Mouse (Mus musculus) right cerebral cortex, postnatal 36 days (tissue): Measurements from ENCODE around the gene Zbtb8a.
"Not testable (repeated sequence)": the region's sequence is repeated elsewhere in the genome, so short reads cannot be mapped to it uniquely, and the experiment has no call there.

Experiments used
- DNase-seq, 2 experiments: peaks; one replicate each; pipeline ENCODE4 v3.0.0; 2022; ENCODE audit warnings: low spot score in 2 of 2, mixed read lengths in 1 of 2

Gene Zbtb8a

DNA sequence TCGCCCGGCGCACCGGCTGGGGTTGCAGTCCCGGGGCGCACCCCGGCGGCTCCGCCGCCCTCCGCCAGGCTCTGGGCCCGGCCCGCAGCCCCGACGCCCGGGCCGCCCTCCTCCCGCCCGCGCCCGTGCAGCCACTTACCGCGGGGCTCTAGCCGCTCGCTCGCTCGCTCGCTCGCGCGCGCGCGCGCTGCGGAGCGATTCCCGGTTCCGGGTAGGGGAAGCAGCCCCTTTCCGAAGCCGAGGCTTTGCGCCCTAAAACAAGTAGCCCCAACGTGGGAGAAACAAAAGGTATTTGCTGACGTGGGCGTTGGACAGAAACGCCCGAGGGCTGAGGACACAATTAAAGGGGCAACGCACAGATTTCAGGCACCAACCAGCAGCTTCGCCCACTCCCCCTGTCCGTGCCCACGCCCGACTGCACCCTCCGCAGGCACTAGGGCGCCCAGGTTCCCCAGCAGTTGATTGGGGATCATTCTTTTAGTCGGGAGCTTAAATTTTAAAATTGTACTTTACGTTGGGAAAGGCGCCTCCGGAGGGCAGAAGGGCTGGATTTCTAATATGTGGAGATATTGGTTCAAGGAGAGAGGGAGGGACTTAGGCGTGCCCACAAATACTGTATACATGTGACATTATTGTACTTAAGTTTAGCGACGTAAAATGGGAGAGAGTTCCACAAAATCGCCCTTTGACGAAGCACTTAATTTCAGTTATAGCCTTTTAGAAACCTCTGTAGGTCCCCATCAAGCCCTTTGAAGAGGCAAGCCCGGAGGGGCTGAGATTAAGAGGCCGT, at the start of gene Zbtb8a:
Zbtb8a (minus strand) TSS at position 516 of the 790 bp plus-strand sequence.
- DNase-seq = no peak

- no peak for DNase-seq
Observed at GRCm38 (mm10) chr4:129418321-129418720, 40.4 kb upstream of the Zbtb8a start.

- no peak for DNase-seq
Observed at GRCm38 (mm10) chr4:129416478-129416877, 38.6 kb upstream of the Zbtb8a start.

DNA sequence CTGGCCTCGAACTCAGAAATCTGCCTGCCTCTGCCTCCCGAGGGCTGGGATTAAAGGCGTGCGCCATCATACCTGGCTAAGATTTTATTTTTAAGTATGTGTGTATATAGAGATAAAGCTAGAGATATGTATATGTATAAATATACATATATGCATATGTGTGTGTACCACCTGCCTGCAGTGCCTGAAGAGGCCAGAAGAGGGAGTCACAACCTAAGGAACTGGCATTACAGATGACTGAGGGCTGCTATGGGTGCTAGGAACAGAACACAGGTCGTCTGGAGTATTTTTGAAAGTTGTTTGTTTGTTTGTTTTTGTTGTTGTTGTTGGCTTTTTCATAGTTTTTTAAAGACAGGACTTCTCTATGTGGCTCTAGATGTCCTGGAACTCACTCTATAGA, 38.0 kb upstream of the Zbtb8a start:
- DNase-seq = no peak

DNA sequence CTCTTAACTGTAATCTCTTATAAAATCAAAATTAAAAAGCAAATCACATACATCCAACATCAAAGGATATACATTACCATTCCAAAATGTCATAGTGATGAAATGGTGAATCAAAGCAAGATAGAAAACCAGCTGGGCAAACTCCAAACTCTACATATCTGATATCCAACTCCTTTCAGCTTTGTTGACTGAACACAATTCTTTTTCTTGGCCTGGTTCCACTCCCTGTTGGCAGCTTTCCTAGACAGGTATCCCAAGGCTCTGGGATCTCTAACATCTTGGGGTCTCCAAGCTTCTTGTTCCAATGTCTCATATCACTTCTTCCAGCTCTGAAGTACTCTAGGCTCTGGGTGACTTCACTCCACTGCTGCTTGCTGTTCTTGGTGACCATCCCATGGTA, 33.1 kb upstream of the Zbtb8a start:
- DNase-seq = no peak

DNA sequence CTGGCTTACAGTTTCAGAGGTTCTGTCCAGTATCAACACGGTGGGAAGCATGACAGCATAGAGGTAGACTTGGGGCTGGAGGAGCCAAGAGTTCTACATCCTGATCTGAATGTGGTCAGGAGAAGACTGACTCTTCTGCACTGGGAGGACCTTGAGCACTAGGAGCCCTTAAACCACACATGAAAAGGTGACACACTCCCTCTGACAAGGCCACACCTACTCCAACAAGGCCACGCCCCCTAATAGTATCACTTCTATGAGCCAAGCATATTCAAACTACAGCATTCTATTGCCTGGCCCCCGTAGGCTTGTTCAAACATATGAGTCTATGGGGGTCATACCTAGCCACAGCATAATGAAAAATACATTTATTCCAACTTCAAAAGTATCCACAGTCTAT, 32.6 kb upstream of the Zbtb8a start:
- not testable (repeated sequence) for DNase-seq

DNA sequence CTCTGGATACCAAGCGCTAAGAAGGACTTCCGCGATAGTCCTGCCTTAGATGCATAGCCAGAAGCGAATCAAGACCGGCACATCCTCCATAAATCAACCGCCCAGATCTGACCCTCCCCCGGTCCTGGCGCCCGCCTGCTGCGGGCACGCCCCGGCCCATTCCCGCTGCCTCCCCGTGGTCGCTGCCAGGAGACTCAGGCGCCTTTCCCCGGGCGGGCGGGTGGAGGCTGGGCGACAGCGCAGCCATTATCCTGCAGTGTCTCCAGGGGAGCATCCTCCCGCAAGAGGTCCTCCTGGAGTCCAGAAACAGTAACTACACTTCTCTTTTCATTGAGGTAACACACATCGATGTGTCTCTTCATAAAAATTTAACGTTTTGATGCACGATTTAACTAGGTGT, 28.5 kb upstream of the Zbtb8a start:
- DNase-seq = peak; percentile 2 to 4

DNA sequence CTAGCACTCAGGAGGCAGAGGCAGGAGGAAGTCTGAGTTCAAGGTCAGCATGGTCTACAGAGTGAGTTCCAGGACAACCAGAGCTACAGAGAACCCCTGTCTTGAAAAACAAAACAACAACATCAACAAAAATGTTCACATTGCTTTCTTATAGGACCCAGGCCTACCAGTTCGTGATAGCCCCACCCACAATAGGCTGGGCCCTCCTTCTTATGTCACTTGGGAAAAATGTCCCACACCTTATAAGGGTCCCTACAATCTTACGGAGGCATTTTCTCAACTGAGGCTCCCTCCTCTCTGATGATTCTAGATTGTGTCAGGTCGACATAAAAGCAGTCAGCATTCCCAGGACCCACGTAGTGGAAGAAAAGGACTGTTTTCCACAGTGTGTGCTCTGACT, 21.9 kb upstream of the Zbtb8a start:
- no peak for DNase-seq

GRCm38 (mm10) chr4:129396960-129397359, 19.0 kb upstream of the Zbtb8a start:
- no peak for DNase-seq

GRCm38 (mm10) chr4:129394089-129394870, 16.4 kb upstream of the Zbtb8a start:
- DNase-seq = no peak

GRCm38 (mm10) chr4:129390936-129391557, 13.1 kb upstream of the Zbtb8a start:
- DNase-seq = no peak

- DNase-seq = no peak
Observed at GRCm38 (mm10) chr4:129390216-129390743, 12.4 kb upstream of the Zbtb8a start.

- DNase-seq = no peak
Observed at GRCm38 (mm10) chr4:129388404-129388803, 10.5 kb upstream of the Zbtb8a start.

DNA sequence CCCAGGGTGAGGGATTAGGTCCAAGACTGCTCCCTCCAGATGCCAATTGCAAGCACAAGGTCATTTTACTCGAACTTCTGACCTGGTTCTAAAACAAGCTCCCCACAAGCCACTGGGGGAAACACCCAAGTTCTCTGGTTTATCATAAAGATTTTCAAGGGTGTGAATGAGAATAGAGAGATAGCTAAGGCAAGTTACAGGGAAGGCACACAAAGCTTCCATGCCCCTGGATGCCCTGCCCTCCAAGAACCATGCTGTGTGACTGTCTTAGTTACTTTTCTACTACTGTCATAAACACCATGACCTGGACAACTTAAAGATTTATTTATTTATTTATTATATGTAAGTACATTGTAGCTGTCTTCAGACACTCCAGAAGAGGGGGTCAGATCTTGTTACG, 9.1 kb upstream of the Zbtb8a start:
- no peak for DNase-seq

GRCm38 (mm10) chr4:129386269-129386946, 8.5 kb upstream of the Zbtb8a start:
- DNase-seq = no peak

GRCm38 (mm10) chr4:129385685-129386084, 7.8 kb upstream of the Zbtb8a start:
- no peak for DNase-seq

- no peak for DNase-seq
Observed at GRCm38 (mm10) chr4:129384440-129384839, 6.5 kb upstream of the Zbtb8a start.

- no peak for DNase-seq
Observed at GRCm38 (mm10) chr4:129383586-129383985, 5.7 kb upstream of the Zbtb8a start.

DNA sequence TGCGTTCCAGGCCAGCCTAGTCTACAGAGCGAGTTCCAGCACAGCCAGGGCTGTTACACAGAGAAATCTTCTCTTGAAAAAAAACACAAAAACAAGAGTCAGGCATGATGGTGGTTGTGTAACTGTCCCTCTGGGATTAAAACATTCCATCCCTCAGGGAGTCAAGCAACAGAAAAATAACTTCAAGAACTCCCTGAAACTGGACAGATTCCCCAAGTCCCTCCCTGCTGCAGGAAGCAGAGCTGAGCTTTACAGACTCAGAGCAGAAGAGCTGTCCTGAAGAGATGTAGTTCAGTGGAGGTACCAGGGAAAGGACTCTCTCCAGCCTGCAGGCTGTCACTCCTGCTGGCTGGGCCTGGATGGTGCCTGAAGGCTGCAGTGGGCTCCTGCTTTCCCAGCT, 4.6 kb upstream of the Zbtb8a start:
- no peak for DNase-seq

DNA sequence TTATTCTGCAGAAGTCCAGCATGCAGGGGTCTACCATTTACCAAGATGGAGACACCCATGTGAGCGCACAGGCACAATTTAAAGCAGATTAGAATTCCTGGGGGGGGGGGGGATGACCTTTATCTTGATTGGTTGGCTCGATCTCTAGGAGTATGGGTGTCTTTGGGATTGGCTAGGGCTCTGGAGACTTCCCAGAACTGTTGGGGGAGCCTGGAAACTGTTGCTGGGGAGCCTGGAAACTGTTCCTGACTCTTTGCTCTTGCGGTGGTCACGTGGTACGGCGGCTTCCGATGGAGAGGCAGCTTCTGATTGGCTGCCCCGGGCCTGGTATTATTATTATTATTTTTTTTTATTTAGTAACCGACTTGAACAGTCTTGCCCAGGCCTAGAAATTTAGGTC, 4.1 kb upstream of the Zbtb8a start:
- DNase-seq = no peak

- DNase-seq = no peak
Observed at GRCm38 (mm10) chr4:129381148-129381547, 3.2 kb upstream of the Zbtb8a start.

DNA sequence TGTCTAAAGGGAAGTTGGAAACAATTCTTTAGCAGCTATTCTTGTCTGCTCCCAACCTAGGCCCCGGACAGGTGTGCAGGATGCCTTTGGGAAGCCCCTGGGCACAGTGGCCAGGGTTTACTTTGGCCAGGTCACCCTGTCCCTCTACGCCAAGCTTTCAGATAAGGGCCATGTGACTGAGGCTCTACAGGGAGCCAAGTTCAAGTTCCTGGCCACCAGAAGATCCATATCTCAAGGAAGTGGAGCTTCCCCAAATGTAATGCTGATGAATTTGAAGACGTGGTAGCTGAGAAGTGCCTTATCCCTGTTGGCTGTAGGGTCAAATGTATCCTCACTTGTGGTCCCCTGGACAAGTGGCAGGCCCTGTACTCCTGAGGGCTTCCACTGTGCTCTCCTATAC, 1.9 kb upstream of the Zbtb8a start:
- DNase-seq = no peak
